Mouse (Mus musculus) CD4-positive, CD25-positive, alpha-beta regulatory T cell (primary cell): ENCODE data around the gene Gm7929. TPM values are rescaled to one million over a fixed set of nuclear protein-coding genes. Genes with fewer than 3 reads are reported as not detected.

Source experiments
- polyA plus RNA-seq: library from polyadenylated mRNA; unstranded; fragments of 100-300 nt; shearing (Covaris generic); gene quantifications from one replicate; pipeline ENCODE4 v1.2.1, GENCODE M21; 2017

Gene Gm7929
- polyA plus RNA-seq, result not detected

DNA sequence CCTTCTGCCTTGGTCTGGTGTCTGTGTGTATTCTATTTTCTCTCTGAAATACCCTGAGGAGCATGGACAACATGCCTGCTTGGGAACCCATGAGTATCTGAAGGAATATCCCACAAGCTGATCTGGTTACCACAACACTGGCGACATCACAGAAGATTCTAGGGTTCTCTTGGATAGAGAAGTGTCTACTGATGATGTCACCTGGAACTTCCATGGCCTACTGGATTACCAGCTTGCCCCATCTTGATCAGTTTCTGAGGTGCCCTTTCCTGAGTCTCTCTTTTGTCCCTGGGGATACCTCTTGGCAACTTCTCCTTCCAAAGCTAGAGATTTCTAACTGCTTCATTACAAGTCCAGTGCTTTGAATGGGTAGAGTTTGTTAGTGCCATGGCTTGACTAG is at the start of gene Gm7929:
Gene Gm7929, minus strand, starts transcription at position 101 of the 400 bp plus-strand sequence.

DNA sequence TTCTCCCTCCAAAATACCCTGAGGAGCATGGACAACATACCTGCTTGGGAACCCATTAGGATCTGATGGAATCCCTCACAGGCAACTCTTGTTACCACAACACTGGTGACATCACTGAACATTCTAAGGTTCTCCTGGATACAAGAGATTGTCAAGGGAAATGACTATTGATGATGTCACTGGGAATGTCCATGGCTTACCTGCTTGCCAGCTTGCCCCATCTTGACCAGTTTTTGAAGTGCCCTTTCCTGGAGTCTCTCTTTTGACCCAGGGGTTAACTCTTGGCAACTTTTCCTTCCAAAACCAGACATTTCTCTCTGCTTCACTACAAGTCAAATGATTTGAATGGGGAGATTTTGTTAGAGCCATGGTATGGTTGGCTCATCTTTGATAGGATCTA is 21.9 kb upstream of the Gm7929 start, which contains the start of gene Gm47189:
Gene Gm47189, minus strand, starts transcription at position 101 of the 400 bp plus-strand sequence.

DNA sequence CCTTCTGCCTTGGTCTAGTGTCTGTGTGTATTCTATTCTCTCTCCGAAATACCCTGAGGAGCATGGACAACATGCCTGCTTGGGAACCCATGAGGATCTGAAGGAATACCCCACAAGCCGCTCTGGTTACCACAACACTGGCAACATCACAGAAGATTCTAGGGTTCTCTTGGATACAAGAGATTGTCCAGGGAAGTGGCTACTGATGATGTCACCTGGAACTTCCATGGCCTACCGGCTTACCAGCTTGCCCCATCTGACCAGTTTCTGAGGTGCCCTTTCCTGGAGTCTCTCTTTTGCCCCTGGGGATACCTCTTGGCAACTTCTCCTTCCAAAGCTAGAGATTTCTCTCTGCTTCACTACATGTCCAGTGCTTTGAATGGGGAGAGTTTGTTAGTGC is 48.6 kb downstream of the Gm7929 start, which contains the start of gene Gm8068:
Gene Gm8068, minus strand, starts transcription at position 101 of the 400 bp plus-strand sequence.

Other genes starting within 250 kb of the Gm7929 start
- gene Gm7970, start 195.0 kb downstream of the Gm7929 start, polyA plus RNA-seq, result not detected
- gene 1700049E17Rik2, start 177.4 kb downstream of the Gm7929 start, polyA plus RNA-seq, result not detected
- gene Gm3072, start 126.0 kb downstream of the Gm7929 start, polyA plus RNA-seq, result not detected
- not detected for gene Gm3676, start 104.1 kb downstream of the Gm7929 start, polyA plus RNA-seq
- not detected for gene Gm8068, start 48.7 kb downstream of the Gm7929 start, polyA plus RNA-seq
- not detected for gene Gm47189, start 21.8 kb upstream of the Gm7929 start, polyA plus RNA-seq
- not detected for gene Gm7980, start 156.7 kb upstream of the Gm7929 start, polyA plus RNA-seq
- gene 1700049E17Rik1, start 174.3 kb upstream of the Gm7929 start, polyA plus RNA-seq, result not detected
- gene 1700024B05Rik, start 193.4 kb upstream of the Gm7929 start, polyA plus RNA-seq, result 0.12 TPM
- gene Gm6401, start 217.3 kb upstream of the Gm7929 start, polyA plus RNA-seq, result not detected
- gene Gm3543, start 232.7 kb upstream of the Gm7929 start, polyA plus RNA-seq, result not detected